Mouse (Mus musculus) midbrain, embryonic 15.5 days (tissue): ENCODE measurements at regions not wholly inside any gene's neighbourhood (a gene's known extent, or its start where the extent isn't known, plus 50 kb on each side); places are given as distances from the start of the nearest gene placed in this dataset. TPM values are rescaled to one million over a fixed set of nuclear protein-coding genes. Genes with fewer than 3 reads are reported as not detected.

Experiments
- ATAC-seq: fragments of 200-750 bp; cut with Nextera tagmentation; replicated peaks from 2 replicates; pipeline ENCODE4 v1.8.0; 2017; ENCODE audit warnings: moderate TSS enrichment
- H3K27ac ChIP-seq: fragments of 300-500 bp; sonication (generic); 2 replicates; pipeline ENCODE4 v1.5.1; 2015; ENCODE audit warnings: mild to moderate bottlenecking, inconsistent platforms
- H3K27me3 ChIP-seq: fragments of 300-500 bp; sonication (generic); replicated peaks from 2 replicates; pipeline ENCODE4 v1.6.1; 2015; ENCODE audit warnings: inconsistent platforms
- H3K36me3 ChIP-seq: fragments of 300-500 bp; sonication (generic); replicated peaks from 2 replicates; pipeline ENCODE4 v1.6.1; 2015; ENCODE audit warnings: inconsistent platforms
- H3K4me1 ChIP-seq: fragments of 300-500 bp; sonication (generic); 2 replicates; pipeline ENCODE4 v1.6.1; 2015; ENCODE audit warnings: inconsistent platforms
- H3K4me2 ChIP-seq: fragments of 300-500 bp; sonication (generic); 2 replicates; pipeline ENCODE4 v1.6.1; 2015; ENCODE audit warnings: inconsistent platforms, mild to moderate bottlenecking, moderate library complexity
- H3K4me3 ChIP-seq: fragments of 300-500 bp; sonication (generic); 2 replicates; pipeline ENCODE4 v1.5.1; 2015; ENCODE audit warnings: mild to moderate bottlenecking, inconsistent platforms
- H3K9ac ChIP-seq: fragments of 300-500 bp; sonication (generic); 2 replicates; pipeline ENCODE4 v1.6.1; 2015; ENCODE audit warnings: mild to moderate bottlenecking, inconsistent platforms
- H3K9me3 ChIP-seq: fragments of 300-500 bp; sonication (generic); 2 replicates; pipeline ENCODE4 v1.6.1; 2016; ENCODE audit warnings: inconsistent platforms
- WGBS: fragments of 180-500 bp; shearing (Covaris S2); methylation state at CpG from one replicate; pipeline ENCODE4 v1.1.7; 2015; ENCODE audit warnings: mixed read lengths; 5-methylcytosine and 5-hydroxymethylcytosine counted together
- microRNA-seq: library from miRNA; unstranded; fragments of <30 nt; microRNA quantifications from one replicate; pipeline ENCODE4, GENCODE M21; 2016

DNA sequence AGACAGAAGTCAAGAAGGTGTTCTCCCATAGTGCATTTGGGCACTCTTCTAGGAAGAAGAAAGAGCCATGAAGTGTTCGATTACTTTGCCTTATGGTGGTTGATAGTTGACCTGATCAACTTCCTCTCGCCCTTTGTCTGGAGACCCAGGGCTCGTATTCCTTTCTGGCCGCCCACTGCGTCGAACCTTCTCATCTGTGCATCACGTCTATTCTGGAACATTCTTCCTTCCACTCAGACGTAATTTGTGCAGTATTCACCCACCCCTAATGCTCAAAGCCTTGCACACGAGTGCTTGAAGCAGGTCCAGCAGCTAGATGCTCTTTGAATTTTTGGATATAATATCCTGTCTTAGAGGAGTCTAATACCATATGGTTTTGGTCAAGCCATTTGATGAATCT, 104.2 kb downstream of the 4931417E11Rik start:
- Histone ChIP-seq H3K4me1 (0 out of 2 replicates have a peak, but pooled peaks cover 6% of the 10 kb centered on the region), H3K27ac (no peak overlapping the region), H3K27me3 (no peaks in the 10 kb centered on the region), H3K9me3 (no peaks in the 10 kb centered on the region), H3K36me3 (no peaks in the 10 kb centered on the region), H3K4me2 (no peak overlapping the region), H3K4me3 (no peak overlapping the region), H3K9ac (no peak overlapping the region)
- 93% methylated on average over 9 of the region's 9 CpGs for WGBS
- ATAC-seq = no peak

- Histone ChIP-seq H3K4me3 (no peak overlapping the region), H3K4me2 (no peak overlapping the region), H3K9me3 (no peaks in the 10 kb centered on the region), H3K27me3 (no peaks in the 10 kb centered on the region), H3K27ac (no peak overlapping the region), H3K36me3 (no peaks in the 10 kb centered on the region), H3K9ac (no peak overlapping the region), H3K4me1 (no peaks in the 10 kb centered on the region)
- no peak for ATAC-seq
- WGBS = 62% methylated on average over 6 of the region's 6 CpGs
Observed at GRCm38 (mm10) chr6:73334995-73335394, 86.8 kb downstream of the Suclg1 start.

DNA sequence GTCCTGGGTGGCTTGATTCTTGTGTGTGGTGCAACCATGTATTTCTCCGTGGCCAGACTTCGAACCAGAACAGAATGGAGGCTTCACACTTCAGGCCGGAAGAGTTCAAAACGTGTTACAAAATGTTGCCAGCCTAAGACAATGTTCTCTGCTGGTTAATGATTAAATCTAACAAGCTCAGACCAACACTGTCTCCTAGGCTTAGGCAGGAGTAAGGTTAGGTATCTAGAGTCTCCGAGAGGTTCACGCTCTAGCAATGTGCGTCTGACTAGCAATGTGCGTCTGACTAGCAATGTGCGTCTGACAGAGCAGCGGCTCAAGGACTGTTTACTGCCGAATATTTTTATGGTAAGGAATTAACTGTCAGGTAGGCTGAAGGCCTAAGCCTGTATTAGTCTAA, 81.5 kb downstream of the Suclg1 start:
- Histone ChIP-seq H3K4me3 (no peak overlapping the region), H3K36me3 (no peaks in the 10 kb centered on the region), H3K9ac (no peak overlapping the region), H3K4me2 (no peak overlapping the region), H3K27me3 (no peaks in the 10 kb centered on the region), H3K27ac (no peak overlapping the region), H3K9me3 (no peaks in the 10 kb centered on the region), H3K4me1 (no peaks in the 10 kb centered on the region)
- WGBS = 93% methylated on average over 11 of the region's 11 CpGs
- no peak for ATAC-seq

Small RNAs in the stretch of these regions (microRNA-seq; reads per million reads assigned to microRNA genes)
- not detected for gene Gm24370
